ENCODE assay signal across 24 mouse cellular contexts in genomic region chr3:111489606-111490005, GRCm38 (mm10).
"Had no signal": no experiment of that assay in that cellular context is flagged by ENCODE, and none has a peak within 500 bp of the region (broad histone marks: within the 10 kb centered on the region; RNA-seq: fewer than 3 reads in every experiment).

No protein-coding gene starts in this region.

- H3K4me2 ChIP-seq: limb, embryonic 13.5 days; liver, embryonic 13.5 days; lung, embryonic 15.5 days; midbrain, embryonic 11.5 days; neural tube, embryonic 12.5 days; neural tube, embryonic 15.5 days had no signal

- DNase-seq: kidney, adult 2 months; kidney, postnatal 25 days; layer of hippocampus, postnatal 36 days; left cerebral cortex, postnatal 4 days; liver, embryonic 13.5 days; lung, postnatal 10 days; lung, postnatal 36 days; midbrain, embryonic 14.5 days; right cerebral cortex, adult 18-20 months; right cerebral cortex, postnatal 14 days; right cerebral cortex, postnatal 4 days; thymus, adult 2 months; thymus, postnatal 14 days; thymus, postnatal 4 days had no signal

- H3K4me3 ChIP-seq: layer of hippocampus, adult 2 months; left cerebral cortex, adult 2 months; limb, embryonic 13.5 days; liver, embryonic 13.5 days; lung, embryonic 15.5 days; megakaryocyte, embryonic 14.5 days; neural tube, embryonic 12.5 days; neural tube, embryonic 15.5 days had no signal

- H3K4me1 ChIP-seq: limb, embryonic 13.5 days; liver, embryonic 13.5 days; lung, embryonic 15.5 days; megakaryocyte, embryonic 14.5 days; neural tube, embryonic 12.5 days; neural tube, embryonic 15.5 days had no signal

- H3K27me3 ChIP-seq: limb, embryonic 13.5 days; liver, embryonic 13.5 days; lung, embryonic 15.5 days; megakaryocyte, embryonic 14.5 days; neural tube, embryonic 12.5 days; neural tube, embryonic 15.5 days had no signal

- H3K36me3 ChIP-seq: limb, embryonic 13.5 days; liver, embryonic 13.5 days; lung, embryonic 15.5 days; neural tube, embryonic 12.5 days; neural tube, embryonic 15.5 days had no signal

- H3K27ac ChIP-seq: kidney, postnatal 0 days; layer of hippocampus, adult 2 months; left cerebral cortex, adult 2 months; limb, embryonic 13.5 days; liver, embryonic 13.5 days; lung, embryonic 15.5 days; neural tube, embryonic 12.5 days; neural tube, embryonic 15.5 days; stomach, postnatal 0 days had no signal

- H3K9ac ChIP-seq: limb, embryonic 13.5 days; liver, embryonic 13.5 days; lung, embryonic 15.5 days; neural tube, embryonic 12.5 days; neural tube, embryonic 15.5 days had no signal

- H3K9me3 ChIP-seq: limb, embryonic 13.5 days; liver, embryonic 13.5 days; lung, embryonic 15.5 days; megakaryocyte, embryonic 14.5 days; neural tube, embryonic 12.5 days; neural tube, embryonic 15.5 days had no signal
